Mouse (Mus musculus): Measurements from ENCODE around the gene Slc17a1.

DNA sequence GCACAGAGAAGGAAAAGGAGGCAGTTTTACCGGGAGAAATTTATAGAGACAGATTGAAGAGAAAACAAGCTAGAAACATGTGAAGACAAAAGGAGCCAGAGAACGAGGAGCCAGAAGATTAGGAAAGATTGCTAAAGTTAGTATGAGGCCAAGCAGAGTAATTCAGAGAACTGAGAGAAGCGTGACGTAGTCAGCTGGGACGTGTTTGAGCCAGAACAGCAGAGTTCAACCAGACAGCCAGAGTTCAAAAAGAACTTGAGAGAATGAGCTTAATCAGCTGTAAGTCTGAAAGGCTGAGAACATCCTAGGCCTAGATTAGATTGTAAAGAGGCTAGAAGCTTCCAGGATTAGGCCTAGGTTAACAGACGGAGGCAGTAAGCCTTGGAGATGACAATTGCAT lies 72.7 kb downstream of the Slc17a1 start:
- TF ChIP-seq POLR2A (IDR thresholded peaks at IDR 0.05; ENCODE audit: control insufficient read depth, extremely low read depth, insufficient read depth, low read length, poor library complexity) (no peak), CTCF (IDR thresholded peaks at IDR 0.05; ENCODE audit: borderline replicate concordance, control insufficient read depth, extremely low read depth, insufficient read depth, low read length, poor library complexity) (no peak)

Data from thymus, adult 2 months (tissue).